Mouse (Mus musculus) MEL (cell line): ENCODE data around the gene V1ra8. TPM values are rescaled to one million over a fixed set of nuclear protein-coding genes. Genes with fewer than 3 reads are reported as not detected.
"Not testable (repeated sequence)": the region's sequence is repeated elsewhere in the genome, so short reads cannot be mapped to it uniquely, and the experiment has no call there.

Source experiments
- DNase-seq: peaks from one replicate; pipeline ENCODE4 v3.0.0; 2011; ENCODE audit warnings: low read depth, low spot score
- H3K27ac ChIP-seq: 2 replicates; pipeline ENCODE4 v1.5.1; 2012; ENCODE audit warnings: low read depth, mild to moderate bottlenecking, control low read depth, low read length, moderate library complexity; ENCODE audit not compliant: control insufficient read depth
- H3K27me3 ChIP-seq, 2 experiments: fragments of 150-350 bp in 1 of 2; sonication (generic) in 1 of 2; 2 replicates each; pipeline ENCODE4 v1.6.1; 2012; ENCODE audit warnings: low read length in 2 of 2, mild to moderate bottlenecking in 2 of 2, improper control_type of control experiment in 1 of 2, moderate library complexity in 1 of 2; ENCODE audit not compliant: insufficient read depth in 2 of 2, control insufficient read depth in 1 of 2
- H3K36me3 ChIP-seq, 2 experiments: 2 replicates each; pipeline ENCODE4 v1.6.1; 2012 to 2014; ENCODE audit warnings: low read length in 2 of 2, improper control_type of control experiment in 1 of 2, inconsistent platforms in 1 of 2, mild to moderate bottlenecking in 1 of 2; ENCODE audit not compliant: insufficient read depth in 2 of 2, control insufficient read depth in 1 of 2
- H3K4me1 ChIP-seq, 2 experiments: fragments of 150-350 bp in 1 of 2; sonication (generic) in 1 of 2; 2 replicates each; pipeline ENCODE4 v1.6.1; 2012; ENCODE audit warnings: low read length in 2 of 2, improper control_type of control experiment in 1 of 2, mild to moderate bottlenecking in 1 of 2; ENCODE audit not compliant: insufficient read depth in 2 of 2, control insufficient read depth in 1 of 2
- H3K4me3 ChIP-seq, 2 experiments: fragments of 150-350 bp in 1 of 2; sonication (generic) in 1 of 2; 2 replicates each; pipeline ENCODE4 v1.5.1; 2012; ENCODE audit warnings: low read depth in 2 of 2, low read length in 2 of 2, mild to moderate bottlenecking in 2 of 2, moderate library complexity in 2 of 2, control low read depth in 1 of 2, improper control_type of control experiment in 1 of 2; ENCODE audit not compliant: control insufficient read depth in 1 of 2, insufficient read depth in 1 of 2
- H3K79me2 ChIP-seq: 2 replicates; pipeline ENCODE4 v1.6.1; 2012; ENCODE audit warnings: mild to moderate bottlenecking, low read length, moderate library complexity; ENCODE audit not compliant: control insufficient read depth, poor library complexity, insufficient read depth
- H3K9ac ChIP-seq: 2 replicates; pipeline ENCODE4 v1.6.1; 2012; ENCODE audit warnings: low read depth, mild to moderate bottlenecking, control low read depth, low read length, moderate library complexity; ENCODE audit not compliant: control insufficient read depth, poor library complexity, severe bottlenecking
- H3K9me3 ChIP-seq: fragments of 150-350 bp; sonication (generic); replicated peaks from 2 replicates; pipeline ENCODE4 v1.6.1; 2012; ENCODE audit warnings: mild to moderate bottlenecking, low read length, improper control_type of control experiment, moderate library complexity; ENCODE audit not compliant: insufficient read depth
- CHD1 ChIP-seq: IDR thresholded peaks from 2 replicates; pipeline ENCODE4 v1.6.1; 2012; ENCODE audit warnings: low read depth, mild to moderate bottlenecking, inconsistent platforms, low read length, improper control_type of control experiment
- CHD2 ChIP-seq: IDR thresholded peaks from 2 replicates; pipeline ENCODE4 v1.6.1; 2011; ENCODE audit warnings: low read length, improper control_type of control experiment
- E2F4 ChIP-seq: IDR thresholded peaks from 2 replicates; pipeline ENCODE4 v1.6.1; 2011; ENCODE audit warnings: low read depth, low read length, improper control_type of control experiment, borderline replicate concordance
- KAT2A ChIP-seq: conservative IDR thresholded peaks from 2 replicates; pipeline ENCODE4 v1.6.1; 2012; ENCODE audit warnings: low read depth, low read length, improper control_type of control experiment, inconsistent platforms
- MAX ChIP-seq: IDR thresholded peaks from 2 replicates; pipeline ENCODE4 v1.6.1; 2011; ENCODE audit warnings: low read length, improper control_type of control experiment
- MAZ ChIP-seq: IDR thresholded peaks from 2 replicates; pipeline ENCODE4 v1.6.1; 2012; ENCODE audit warnings: low read depth, mild to moderate bottlenecking, inconsistent platforms, low read length, improper control_type of control experiment
- MYC ChIP-seq: IDR thresholded peaks from 2 replicates; pipeline ENCODE4 v1.6.1; 2011; ENCODE audit warnings: low read depth, mild to moderate bottlenecking, low read length, improper control_type of control experiment, moderate library complexity
- NELFE ChIP-seq: IDR thresholded peaks from 2 replicates; pipeline ENCODE4 v1.6.1; 2011; ENCODE audit warnings: low read depth, low read length, improper control_type of control experiment
- NRF1 ChIP-seq: IDR thresholded peaks from 2 replicates; pipeline ENCODE4 v1.6.1; 2014; ENCODE audit warnings: low read depth, mild to moderate bottlenecking, inconsistent platforms, low read length, improper control_type of control experiment, moderate library complexity; ENCODE audit not compliant: poor library complexity, insufficient read depth, severe bottlenecking
- POLR2AphosphoS2 ChIP-seq: IDR thresholded peaks from 2 replicates; pipeline ENCODE4 v1.6.1; 2011; ENCODE audit warnings: low read length, improper control_type of control experiment
- POLR2AphosphoS5 ChIP-seq: IDR thresholded peaks from 2 replicates; pipeline ENCODE4 v1.6.1; 2012; ENCODE audit warnings: low read depth, borderline replicate concordance, mild to moderate bottlenecking, inconsistent platforms, low read length, moderate library complexity, mixed read lengths
- RCOR1 ChIP-seq: IDR thresholded peaks from 2 replicates; pipeline ENCODE4 v1.6.1; 2012; ENCODE audit warnings: low read depth, mild to moderate bottlenecking, inconsistent platforms, low read length, improper control_type of control experiment
- TBP ChIP-seq: IDR thresholded peaks from 2 replicates; pipeline ENCODE4 v1.8.0; 2011; ENCODE audit warnings: low read depth, low read length, improper control_type of control experiment
- USF1 ChIP-seq: IDR thresholded peaks from 2 replicates; pipeline ENCODE4 v1.6.1; 2014; ENCODE audit warnings: low read depth, mild to moderate bottlenecking, inconsistent platforms, low read length, improper control_type of control experiment, moderate library complexity
- USF2 ChIP-seq, 2 experiments: IDR thresholded peaks; 2 replicates each; pipeline ENCODE4 v1.6.1; 2011 to 2012; ENCODE audit warnings: improper control_type of control experiment in 2 of 2, low read length in 2 of 2, borderline replicate concordance in 1 of 2, inconsistent platforms in 1 of 2, low read depth in 1 of 2, mild to moderate bottlenecking in 1 of 2; ENCODE audit not compliant: insufficient read depth in 1 of 2
- ZC3H11A ChIP-seq: IDR thresholded peaks from 2 replicates; pipeline ENCODE4 v1.6.1; 2012; ENCODE audit warnings: low read depth, mild to moderate bottlenecking, inconsistent platforms, low read length, improper control_type of control experiment
- ZKSCAN1 ChIP-seq: IDR thresholded peaks from 2 replicates; pipeline ENCODE4 v1.6.1; 2012; ENCODE audit warnings: low read depth, mild to moderate bottlenecking, inconsistent platforms, low read length, improper control_type of control experiment, moderate library complexity
- ZNF384 ChIP-seq: IDR thresholded peaks from 2 replicates; pipeline ENCODE4 v1.6.1; 2012; ENCODE audit warnings: low read depth, mild to moderate bottlenecking, inconsistent platforms, low read length, improper control_type of control experiment
- polyA plus RNA-seq, 2 experiments: library from polyadenylated mRNA; stranded (reverse) in 1 of 2; unstranded in 1 of 2; fragments of >175 nt in 1 of 2; fragments of >200 nt in 1 of 2; gene quantifications; 2 replicates each; pipeline versions ENCODE4 v1.2.1 to v1.2.4; 2012; ENCODE audit warnings: low replicate concordance in 2 of 2, low read depth in 1 of 2; ENCODE audit not compliant: insufficient read length in 2 of 2, insufficient read depth in 1 of 2, missing spikeins in 1 of 2
- total RNA-seq: library from RNA; depleted of rRNA; stranded (reverse); fragments of 300-350 nt; gene quantifications from 2 replicates; pipeline ENCODE4 v1.2.3, GENCODE M21; 2012

V1ra8 gene
- total and polyA plus RNA-seq, 3 experiments = not detected

- H3K4me1 ChIP-seq = no peaks in the 10 kb centered on the region
- H3K27ac ChIP-seq = no peak within 1 kb of the TSS
- no peaks in the 10 kb centered on the region for H3K79me2 ChIP-seq
- no peak within 1 kb of the TSS for H3K4me3 ChIP-seq
- DNase-seq = no peak
- TF ChIP-seq USF2 (IDR thresholded peaks at IDR 0.05; ENCODE audit: borderline replicate concordance in 1 of 2, insufficient read depth in 1 of 2, low read depth in 1 of 2, low read length in 2 of 2) = no peak
- no peak for TF ChIP-seq USF1
- TF ChIP-seq ZNF384 = no peak
- no peak for TF ChIP-seq ZKSCAN1
- TF ChIP-seq NELFE = no peak
- TF ChIP-seq MAZ = no peak
- no peak for TF ChIP-seq CHD2
- no peak for TF ChIP-seq MYC
- no peak for TF ChIP-seq ZC3H11A
- no peak for TF ChIP-seq POLR2AphosphoS5
- TF ChIP-seq TBP = no peak
- TF ChIP-seq MAX = no peak
- no peak for TF ChIP-seq POLR2AphosphoS2
- no peak for TF ChIP-seq RCOR1
- no peak for TF ChIP-seq E2F4
- no peak for TF ChIP-seq KAT2A
- TF ChIP-seq NRF1 = no peak
- TF ChIP-seq CHD1 = no peak
- no peaks in the 10 kb centered on the region for H3K36me3 ChIP-seq
- no peaks in the 10 kb centered on the region for H3K27me3 ChIP-seq
- H3K9me3 ChIP-seq = no peaks in the 10 kb centered on the region
- no peak within 1 kb of the TSS for H3K9ac ChIP-seq
Observed at GRCm38 (mm10) chr6:90224338-90224737, 21.7 kb downstream of the V1ra8 start, which contains the start of gene Vmn1r53. Gene Vmn1r53, minus strand, starts transcription at chr6:90224438.

GRCm38 (mm10) chr6:90232114-90232513 is 29.5 kb downstream of the V1ra8 start:
- H3K4me3 ChIP-seq, H3K79me2 ChIP-seq, DNase-seq, H3K9me3 ChIP-seq, H3K36me3 ChIP-seq, H3K27me3 ChIP-seq, H3K4me1 ChIP-seq, H3K9ac ChIP-seq, H3K27ac ChIP-seq: not testable (repeated sequence)
